Mouse (Mus musculus) granulocyte monocyte progenitor cell, adult 5-6 weeks (primary cell): Measurements from ENCODE around the gene Dapp1. TPM values are rescaled to one million over a fixed set of nuclear protein-coding genes. Genes with fewer than 3 reads are reported as not detected.

ENCODE experiments used
- ATAC-seq: replicated peaks from 2 replicates; pipeline ENCODE4 v1.8.0; 2016; ENCODE audit warnings: mild to moderate bottlenecking, moderate TSS enrichment, inconsistent platforms; ENCODE audit not compliant: poor library complexity, severe bottlenecking
- total RNA-seq, 2 experiments: library from RNA; stranded (forward) in 1 of 2; stranded (reverse) in 1 of 2; fragments of 200-712, 200-1000 nt in 1 of 2; fragments of >200 nt in 1 of 2; fragmentation: Nextera tagmentation in 1 of 2; gene quantifications; 2 replicates each; pipeline ENCODE4 v1.2.3; 2014 to 2017

Gene Dapp1
- total RNA-seq (2014; fragmentation: Nextera tagmentation) (116 and 120 TPM in 2 replicates), total RNA-seq (2017) (125 and 126 TPM in 2 replicates)

DNA sequence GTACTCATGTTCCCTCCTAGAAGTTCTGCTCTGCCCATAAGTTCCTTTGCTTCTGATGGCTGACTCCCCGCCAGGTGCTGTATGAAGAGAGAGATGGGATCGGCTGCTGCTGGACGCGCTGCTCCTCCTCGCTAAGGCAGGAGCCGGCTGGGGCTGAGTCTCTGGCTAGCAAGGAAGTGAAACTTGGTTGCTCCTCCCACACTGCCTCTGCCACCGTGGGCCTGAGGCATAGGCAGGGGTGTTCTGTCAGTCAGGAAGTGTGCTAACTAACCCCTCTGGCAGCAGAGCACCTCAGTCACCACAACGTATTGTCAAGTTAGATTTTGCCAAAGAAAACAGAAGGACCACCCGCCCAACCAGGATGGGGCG lies at the start of gene Dapp1:
TSS of gene Dapp1 (minus strand) at position 164 of the 369 bp plus-strand sequence.
- ATAC-seq = peak; percentile 93

DNA sequence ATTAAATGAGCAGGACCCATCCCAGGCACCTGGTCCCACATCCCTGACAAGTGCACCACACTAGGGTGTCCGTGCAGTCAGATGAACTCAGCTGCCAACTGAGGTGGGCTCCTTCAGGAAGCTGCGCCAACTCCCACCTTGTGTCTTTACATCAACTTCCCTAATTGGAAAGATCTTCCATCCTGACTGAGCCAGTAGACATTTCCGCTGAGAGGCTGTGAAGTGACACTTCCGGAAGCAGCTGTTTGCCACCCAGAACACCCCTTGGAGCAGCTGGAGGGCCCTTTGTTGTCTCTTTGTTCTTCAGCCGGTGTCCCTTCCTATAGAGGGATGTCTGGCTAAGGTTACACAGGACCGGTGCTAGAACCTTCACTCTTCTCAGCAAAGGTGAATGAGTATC lies 49.2 kb upstream of the Dapp1 start:
- ATAC-seq = peak; percentile 63

DNA sequence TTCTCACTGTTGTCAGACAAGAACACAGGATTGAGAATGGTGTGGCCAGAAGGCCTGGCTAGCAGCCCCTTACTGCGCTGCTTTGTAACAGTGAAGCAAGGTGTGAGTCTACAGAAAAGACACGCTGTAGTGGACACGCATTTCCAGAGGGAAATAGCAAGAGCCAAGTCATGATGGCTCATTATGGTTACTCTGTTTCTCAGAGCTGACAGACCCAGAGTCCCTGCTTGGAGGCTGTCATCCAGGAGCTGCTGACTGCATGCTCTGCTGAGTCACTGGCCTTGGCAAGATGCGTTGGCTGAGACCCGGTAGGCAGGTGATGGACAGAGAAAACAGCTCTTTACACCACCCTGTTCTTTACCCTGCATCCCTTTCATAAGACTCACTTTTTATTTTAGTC lies 48.0 kb upstream of the Dapp1 start:
- 0 out of 2 replicates have a peak, but pooled peaks have one; percentile 9 for ATAC-seq

DNA sequence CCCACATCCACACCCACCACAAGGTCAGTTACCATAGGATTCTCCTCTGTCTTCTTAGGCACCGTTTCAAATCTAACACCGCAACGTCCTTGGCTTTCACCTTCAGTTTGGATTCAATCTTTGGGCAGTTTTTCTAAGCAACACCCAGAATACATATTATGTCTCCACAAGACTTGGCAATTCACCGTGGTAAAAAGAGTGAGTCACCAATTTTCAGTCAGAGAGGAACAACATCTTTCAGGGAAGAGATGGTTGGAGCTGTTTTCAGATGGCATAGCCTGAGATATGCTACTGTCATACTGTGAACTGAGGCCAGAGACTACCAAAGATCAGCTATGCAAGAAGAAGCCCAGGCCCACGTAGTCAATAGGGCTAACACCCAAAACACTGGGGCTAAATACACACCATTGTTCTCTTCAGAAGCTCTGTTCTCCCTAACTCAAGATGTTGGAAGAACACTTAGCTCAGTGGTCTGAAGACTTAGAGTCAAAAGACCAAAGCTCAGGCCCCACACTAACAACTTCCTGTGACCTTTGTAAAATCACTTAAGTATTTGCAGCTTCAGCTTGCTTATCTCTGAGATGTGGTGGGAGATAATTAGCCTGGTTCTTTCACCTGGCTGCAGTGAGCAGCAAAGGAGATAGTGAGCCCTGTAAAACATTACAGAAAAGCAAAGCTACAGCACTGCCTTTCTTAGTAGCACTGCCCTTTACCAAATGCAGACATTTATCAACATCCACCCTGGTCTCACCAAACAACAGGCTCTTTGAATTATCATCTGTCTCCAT lies 46.4 kb upstream of the Dapp1 start:
- no peak for ATAC-seq

DNA sequence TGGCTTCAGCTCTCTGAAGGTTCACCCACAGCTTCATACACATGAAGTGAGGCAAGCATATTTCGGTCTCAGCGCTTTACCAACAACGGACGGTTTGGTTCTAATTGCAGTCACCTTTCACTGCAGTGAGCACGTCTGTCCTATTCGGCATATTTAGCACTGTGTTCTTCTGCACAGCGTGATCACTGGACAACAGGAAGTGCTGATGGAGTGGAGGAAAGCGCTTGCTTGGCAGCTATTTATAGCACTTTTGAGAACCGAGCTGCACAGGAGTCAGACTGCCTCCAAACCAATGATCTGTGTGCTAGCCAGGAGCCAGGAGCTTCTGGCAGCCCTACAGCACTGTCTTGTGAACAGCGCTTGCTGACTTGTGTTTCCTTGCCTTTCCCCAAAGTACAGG lies 44.9 kb upstream of the Dapp1 start:
- ATAC-seq = peak; percentile 59

DNA sequence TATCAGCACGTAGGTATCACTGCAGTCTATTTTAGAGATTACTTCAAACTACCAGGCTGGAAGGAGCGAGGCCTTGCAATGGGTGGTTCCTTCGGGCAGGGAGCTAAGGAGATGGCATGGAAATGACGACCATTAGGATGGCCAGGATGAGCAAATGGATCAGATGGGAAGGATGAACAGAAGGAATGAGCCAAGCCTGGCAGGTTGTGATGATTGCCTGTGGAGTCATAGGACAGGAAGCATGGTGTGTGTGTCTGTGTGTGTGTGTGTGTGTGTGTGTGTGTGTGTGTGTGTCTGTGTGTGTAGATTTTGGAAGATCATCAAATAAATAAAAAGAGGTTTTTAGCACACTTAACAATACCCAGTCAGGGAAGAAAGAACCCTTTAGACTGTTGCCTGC lies 41.3 kb upstream of the Dapp1 start:
- no peak for ATAC-seq

DNA sequence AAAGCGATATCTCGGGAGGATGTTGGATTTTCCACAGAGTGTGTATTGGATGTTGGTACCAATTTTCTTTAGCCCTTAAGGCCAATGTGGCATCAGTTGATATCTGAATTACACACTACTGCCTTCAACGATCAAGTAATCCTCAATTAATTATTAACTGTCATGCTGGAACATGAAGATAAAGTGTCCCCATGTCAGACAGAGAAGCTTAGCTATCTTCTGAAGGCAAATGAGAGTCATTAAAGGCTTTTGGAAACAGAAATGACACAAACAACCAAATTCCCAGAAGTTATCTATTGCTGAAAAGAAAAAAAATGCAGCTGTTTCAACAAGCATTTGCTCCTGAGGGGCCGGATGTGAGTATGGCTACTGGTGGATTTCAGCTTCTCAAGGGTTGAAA lies 40.7 kb upstream of the Dapp1 start:
- no peak for ATAC-seq

DNA sequence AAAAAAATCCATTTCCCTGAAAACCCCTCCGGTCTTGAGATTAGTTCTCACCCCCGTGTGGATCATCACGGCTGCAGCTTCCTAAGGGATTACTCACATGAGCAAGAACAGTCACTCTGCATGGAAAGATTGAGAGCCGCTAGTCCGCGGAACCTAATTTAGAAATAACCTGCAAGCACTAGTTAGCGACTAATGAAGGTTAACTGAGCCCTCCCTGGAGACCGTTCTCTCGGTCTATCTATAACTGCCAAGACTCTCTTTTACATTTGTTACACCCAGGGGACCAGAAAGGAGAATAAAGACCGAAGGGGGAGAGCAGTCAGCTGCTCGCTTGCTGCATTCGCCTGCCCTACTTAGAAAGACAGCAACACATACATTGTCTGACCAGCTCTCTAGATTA lies 35.5 kb upstream of the Dapp1 start:
- ATAC-seq = no peak

DNA sequence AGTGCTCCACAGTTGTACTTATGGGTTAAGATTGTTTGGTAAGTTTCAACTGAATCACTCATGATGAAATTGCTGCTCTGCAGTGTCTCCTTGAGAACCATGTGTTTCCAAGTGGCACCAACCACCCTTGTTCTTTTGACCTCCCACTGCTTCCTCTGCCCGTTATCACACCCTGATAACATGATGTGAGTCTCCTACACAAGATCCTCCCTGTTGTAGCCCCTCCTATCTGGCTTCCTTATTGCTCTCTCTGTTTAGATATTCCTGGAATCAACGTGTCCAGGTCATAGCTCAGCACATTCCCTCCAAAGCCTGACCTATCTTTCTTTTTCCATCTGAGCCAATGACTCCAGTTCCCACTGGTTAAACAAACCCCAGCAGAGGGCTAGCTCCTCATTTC lies 33.4 kb upstream of the Dapp1 start:
- ATAC-seq = no peak

DNA sequence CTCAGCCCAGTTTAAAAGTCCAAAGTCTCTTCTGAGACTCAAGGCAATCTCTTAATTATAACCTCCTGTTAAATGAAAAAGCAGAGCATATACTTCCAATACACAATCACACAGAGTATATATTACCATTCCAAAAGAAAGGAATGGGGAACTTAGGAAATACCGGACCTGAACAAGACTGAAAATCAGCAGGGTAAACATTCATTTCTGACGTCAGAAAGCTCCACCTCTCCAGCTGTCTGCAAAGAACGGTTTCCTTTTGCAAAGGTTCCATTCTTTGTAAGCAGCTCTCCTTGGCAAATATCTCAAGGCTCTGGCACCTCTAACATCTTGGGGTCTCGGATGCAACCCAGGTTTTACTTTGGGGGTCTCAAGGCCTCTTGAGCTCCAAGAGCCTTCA lies 31.0 kb upstream of the Dapp1 start:
- ATAC-seq = no peak

DNA sequence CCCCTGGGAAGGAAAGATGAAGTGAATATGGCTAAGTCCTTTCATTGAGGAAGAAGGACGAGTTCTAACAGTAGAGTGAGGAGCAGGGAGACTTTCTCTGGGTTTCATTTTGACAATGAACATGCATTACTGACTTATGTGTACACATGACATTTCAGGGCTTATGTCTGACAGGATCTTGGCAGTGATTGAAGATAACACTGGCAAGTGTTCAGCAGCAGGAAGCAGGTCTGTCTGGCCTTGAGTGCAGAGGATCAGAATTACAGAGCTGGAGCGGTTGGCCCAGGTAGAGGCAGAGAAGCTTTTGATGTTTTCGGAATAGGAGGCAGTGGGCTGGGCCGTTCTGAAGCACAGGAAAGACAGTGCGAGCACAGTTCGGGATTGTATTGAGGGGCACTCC lies 26.8 kb upstream of the Dapp1 start:
- no peak for ATAC-seq

DNA sequence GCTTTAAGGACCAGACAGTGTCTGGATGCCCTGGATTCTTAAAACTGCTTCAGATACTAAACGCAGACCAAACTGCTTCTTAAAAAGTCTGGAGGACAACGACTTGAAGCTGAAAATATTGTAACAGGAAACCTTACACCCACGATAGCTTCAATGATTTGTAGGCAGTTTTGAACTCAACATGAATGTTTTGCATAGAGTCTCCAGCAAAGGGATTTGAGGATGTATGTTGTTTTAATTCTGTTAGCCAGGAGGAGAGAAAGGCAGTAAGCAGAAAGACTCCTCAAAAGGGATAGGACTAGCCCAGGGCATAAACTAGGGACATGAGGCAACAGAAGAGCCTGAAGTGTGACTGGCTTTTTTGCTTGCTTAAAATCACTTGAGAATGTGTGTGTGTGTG lies 25.6 kb upstream of the Dapp1 start:
- ATAC-seq = no peak

DNA sequence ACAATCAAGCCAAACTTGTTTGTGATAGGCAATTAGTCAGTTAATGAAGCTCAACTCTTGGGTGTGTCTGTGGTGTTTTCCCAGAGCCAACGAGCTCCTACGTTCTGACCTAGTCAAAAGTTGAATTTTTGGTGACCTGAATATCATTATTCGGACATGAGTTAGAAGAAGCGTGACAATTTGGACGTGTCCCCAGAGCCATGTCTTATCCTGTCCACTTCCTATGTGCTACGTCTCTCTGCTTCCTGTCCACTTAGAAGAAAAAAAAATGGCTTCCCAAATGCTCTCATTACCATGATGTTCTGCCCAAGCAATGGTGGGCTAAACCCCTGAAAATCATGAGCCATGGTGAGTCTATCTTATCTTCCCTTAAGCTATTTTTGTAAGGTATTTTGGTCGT lies 21.9 kb upstream of the Dapp1 start:
- ATAC-seq = no peak

DNA sequence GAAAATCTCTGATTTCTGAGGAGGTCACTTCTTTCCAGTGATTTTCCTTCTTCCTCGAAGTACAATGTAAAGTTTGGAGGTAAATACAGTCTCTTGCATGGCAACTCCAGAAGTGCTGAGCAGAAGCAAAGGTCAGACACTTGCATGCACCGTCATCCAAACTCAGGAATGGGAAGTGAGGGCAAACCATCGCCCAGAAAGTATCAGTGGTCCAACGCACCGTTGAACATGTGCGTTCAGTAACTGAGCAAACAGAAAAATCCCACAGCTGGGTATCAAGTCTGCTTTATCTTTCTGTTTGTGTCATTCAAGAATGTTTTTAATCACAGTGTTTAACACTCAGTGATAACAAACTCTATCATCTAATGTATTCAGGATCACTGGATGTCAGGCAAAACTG lies 21.2 kb upstream of the Dapp1 start:
- peak; percentile 38 for ATAC-seq

DNA sequence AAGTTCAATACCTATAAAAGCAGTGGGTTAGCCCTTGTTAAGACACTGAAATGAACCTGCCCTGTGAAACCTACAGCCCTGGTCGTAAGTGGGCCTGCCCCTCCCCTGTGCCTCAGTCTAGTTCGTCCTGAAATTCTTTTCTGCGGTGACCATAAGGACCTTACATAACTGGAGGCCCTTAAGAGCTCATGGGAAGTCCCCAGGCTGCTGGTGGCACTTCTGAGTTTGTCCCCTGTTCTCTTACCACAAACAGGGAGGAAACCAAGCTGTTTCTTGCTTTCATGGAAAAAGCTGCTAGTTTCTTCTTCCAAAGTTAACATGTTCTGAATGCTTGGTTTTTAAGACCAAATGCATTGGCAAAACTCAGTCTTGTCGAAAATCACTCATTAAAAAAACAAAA lies 20.5 kb upstream of the Dapp1 start:
- peak; percentile 69 for ATAC-seq

DNA sequence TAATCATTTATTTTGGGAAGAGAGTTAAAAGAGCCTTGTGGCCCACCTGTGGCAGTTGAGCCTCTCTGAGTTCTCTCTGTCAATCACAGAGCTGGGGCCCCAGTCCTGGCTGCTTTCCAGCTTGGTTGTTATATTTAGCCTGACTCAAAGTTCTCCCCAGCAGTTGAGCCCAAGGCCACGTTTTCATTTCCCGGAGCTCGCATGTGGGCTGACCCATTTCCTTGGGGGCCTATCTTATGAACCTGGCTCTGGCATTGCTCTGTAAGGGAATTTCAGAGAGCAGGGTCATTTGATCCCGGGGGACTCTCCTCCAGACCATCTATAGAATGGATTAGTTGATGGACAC lies 19.4 kb upstream of the Dapp1 start:
- no peak for ATAC-seq

DNA sequence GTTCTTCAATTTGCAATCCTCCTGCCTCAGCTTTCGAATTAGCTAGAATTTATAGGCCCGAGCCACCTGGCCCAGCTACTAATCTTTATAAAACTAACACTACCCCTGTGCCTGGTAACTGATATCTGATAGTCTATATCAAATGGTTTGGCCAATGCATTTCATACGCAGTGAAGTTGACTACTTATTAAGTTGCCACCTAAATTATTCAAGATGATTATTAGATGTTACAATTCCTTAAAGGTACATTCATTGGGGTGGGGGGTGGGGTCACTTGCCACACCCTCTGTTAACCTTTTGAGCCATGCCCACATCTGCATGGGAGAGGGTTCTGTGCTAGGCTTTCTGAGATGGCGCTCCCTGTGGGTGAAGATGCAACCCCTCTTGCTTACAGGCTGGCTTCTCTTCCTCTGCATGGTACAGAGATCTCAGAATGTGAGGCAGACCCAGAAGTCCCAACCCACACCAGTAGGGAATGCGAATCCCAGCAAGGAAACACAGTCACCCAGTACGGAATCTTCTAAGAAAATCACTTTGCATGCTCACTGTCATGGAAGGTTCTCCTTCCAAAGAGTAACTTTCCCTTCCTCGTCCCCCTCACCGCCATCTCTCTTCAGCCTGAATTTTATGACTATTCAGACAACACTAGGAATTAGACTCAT lies 18.8 kb upstream of the Dapp1 start:
- no peak for ATAC-seq

DNA sequence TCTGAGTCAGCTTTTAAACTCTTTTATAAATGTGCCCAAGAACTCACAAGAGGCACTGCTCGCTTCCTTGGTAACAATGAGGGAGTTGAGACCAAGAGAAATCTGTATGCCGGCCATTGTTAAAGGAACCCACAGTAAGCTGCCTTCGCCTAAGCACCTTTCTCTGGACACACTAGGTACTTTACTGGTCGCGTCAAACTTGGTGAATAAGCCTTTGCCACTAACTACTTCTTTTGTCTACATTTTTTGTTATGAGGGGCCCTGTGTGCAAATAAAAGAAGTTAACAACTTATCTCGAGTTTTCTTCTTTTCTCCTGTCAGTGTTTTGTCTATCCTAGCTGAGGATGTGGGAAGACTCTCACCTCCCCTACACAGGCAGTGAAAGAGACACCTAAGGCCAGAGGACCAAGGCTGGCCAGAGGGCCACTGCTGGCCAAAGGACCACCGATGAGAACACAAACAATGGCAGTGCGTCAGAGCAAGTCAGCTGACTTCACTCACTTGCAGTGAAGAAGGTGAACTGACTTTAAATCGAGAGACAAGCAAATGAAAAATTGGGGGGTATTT lies 18.0 kb upstream of the Dapp1 start:
- ATAC-seq = no peak

DNA sequence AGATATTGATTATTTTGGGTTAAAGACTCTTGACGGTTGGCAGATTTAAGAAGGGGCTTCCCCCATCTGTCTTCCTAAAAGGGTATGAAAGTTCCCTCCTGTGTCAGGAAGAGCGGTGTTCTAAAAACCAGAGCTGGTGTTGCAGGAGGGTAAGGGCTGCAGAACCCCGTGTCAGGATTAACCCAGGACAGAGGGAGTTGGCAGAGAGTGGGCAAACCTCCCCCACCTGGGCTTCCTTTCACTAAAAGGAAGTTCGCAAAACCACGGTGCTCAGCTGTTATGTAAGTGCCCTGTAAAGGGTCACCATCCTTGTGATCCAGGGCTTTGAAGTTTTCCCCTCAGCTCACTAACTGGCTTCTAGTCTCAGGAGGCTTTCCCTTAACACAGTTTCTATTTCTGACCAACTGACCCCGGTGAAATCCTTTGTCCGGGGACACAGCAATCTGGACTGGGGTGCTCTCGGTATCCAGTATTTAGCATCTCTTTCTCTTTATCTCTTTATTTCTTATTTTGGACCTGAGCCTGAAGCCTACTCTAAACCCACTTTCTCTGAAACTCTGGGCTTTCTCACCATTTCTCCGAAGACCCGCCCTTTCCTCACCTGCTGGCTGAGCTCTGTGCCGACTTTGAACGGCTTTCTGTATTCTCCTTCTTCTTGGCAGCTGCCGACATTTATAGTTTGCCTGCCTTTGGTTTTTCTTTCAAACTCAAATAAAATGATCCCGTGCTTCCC lies 17.3 kb upstream of the Dapp1 start:
- ATAC-seq = peak; percentile 65

DNA sequence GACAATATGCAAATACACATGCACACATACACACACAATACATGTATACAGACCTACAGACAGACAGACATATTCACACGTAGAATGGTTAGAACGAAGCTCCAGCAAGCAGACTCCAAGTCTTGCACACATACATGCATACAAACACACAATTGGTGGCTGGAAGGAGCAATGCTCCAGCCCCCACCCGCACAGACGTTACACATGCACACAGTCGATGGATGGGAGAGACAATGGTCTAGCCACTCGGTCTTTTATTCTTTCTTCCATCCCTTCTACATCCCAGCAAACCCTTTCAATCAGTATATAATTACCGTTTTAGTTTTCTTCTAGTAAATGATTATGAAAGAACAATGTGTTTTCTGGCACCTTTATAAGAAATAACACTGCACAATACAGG lies 14.1 kb upstream of the Dapp1 start:
- no peak for ATAC-seq

DNA sequence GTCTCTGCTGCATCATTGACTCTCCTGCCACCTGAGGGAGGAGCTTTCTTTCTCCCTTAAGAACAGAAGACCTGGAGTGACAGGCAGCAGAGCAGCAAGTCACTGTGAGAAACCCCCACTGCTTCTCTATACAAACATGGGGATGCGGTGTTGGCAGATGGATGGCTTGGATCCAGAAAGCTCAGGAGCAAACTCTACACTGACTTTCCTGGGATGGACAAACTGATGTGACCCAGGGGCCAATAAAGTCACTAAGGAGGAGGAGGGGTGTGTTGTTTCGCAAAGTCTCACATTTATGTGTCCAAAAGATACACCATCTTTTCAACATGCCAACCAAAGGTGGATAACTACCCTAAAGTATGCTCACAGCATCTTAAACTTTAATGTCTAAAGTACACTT lies 12.9 kb upstream of the Dapp1 start:
- ATAC-seq = no peak
